Mouse (Mus musculus): ENCODE results near the gene Sac3d1. TPM values are rescaled to one million over a fixed set of nuclear protein-coding genes. Genes with fewer than 3 reads are reported as not detected.
A peak's percentile ranks its signal among the peaks of the same experiment; 100 is the strongest.

The Sac3d1 gene
- polyA plus RNA-seq, 1 experiment from 2014 or later, result 28.1 TPM

GRCm38 (mm10) chr19:6085417-6085879, 33.0 kb downstream of the Sac3d1 start:
- peak; percentile 54 for ATAC-seq (replicated peaks; ENCODE audit: insufficient number of reproducible peaks, insufficient read depth, low FRiP score, low read depth)
- WGBS, result under 1% methylated on average over 17 of the region's 17 CpGs
- peak overlapping the region; percentile 72 for H3K9ac ChIP-seq

GRCm38 (mm10) chr19:6084478-6085248, 33.8 kb downstream of the Sac3d1 start, which contains the start of the genes Zfpl1 and Cdca5:
Gene Zfpl1, minus strand, starts transcription at chr19:6084956.
Gene Cdca5, plus strand, starts transcription at chr19:6084983.
- WGBS, result under 1% methylated on average over 58 of the region's 58 CpGs

More at GRCm38 (mm10) chr19:6085417-6085879, 33.0 kb downstream of the Sac3d1 start:
- H3K36me3 ChIP-seq, result peaks cover 43% of the 10 kb centered on the region
- no peaks in the 10 kb centered on the region for H3K9me3 ChIP-seq (replicated peaks)
- peak overlapping the region; percentile 87 for H3K4me3 ChIP-seq
- peak overlapping the region; percentile 66 for H3K27ac ChIP-seq
- no peaks in the 10 kb centered on the region for H3K27me3 ChIP-seq
- peak overlapping the region; percentile 94 for H3K4me2 ChIP-seq
- peaks cover 23% of the 10 kb centered on the region for H3K4me1 ChIP-seq (replicated peaks)

GRCm38 (mm10) chr19:6082156-6082555, 36.3 kb downstream of the Sac3d1 start, which contains the start of gene Gm28374:
Gene Gm28374, minus strand, starts transcription at chr19:6082256.
- WGBS, result 86% methylated on average over 9 of the region's 9 CpGs
- Histone ChIP-seq H3K9ac (no peak within 1 kb of the TSS), H3K9me3 (replicated peaks) (no peaks in the 10 kb centered on the region), H3K4me2 (no peak within 1 kb of the TSS), H3K4me3 (no peak within 1 kb of the TSS), H3K27me3 (no peaks in the 10 kb centered on the region), H3K4me1 (replicated peaks) (peaks cover 27% of the 10 kb centered on the region), H3K36me3 (peaks cover 34% of the 10 kb centered on the region), H3K27ac (no peak within 1 kb of the TSS)
- no peak for ATAC-seq (replicated peaks; ENCODE audit: insufficient number of reproducible peaks, insufficient read depth, low FRiP score, low read depth)

More at GRCm38 (mm10) chr19:6084478-6085248, 33.8 kb downstream of the Sac3d1 start, which contains the start of the genes Zfpl1 and Cdca5:
- ATAC-seq (replicated peaks; ENCODE audit: insufficient number of reproducible peaks, insufficient read depth, low FRiP score, low read depth), result peak; percentile 88
- H3K9me3 ChIP-seq (replicated peaks), result no peaks in the 10 kb centered on the region
- peak within 1 kb of the TSS; percentile 66 for H3K27ac ChIP-seq
- H3K9ac ChIP-seq, result peak within 1 kb of the TSS; percentile 72
- peak within 1 kb of the TSS; percentile 87 for H3K4me3 ChIP-seq
- H3K4me1 ChIP-seq (replicated peaks), result peaks cover 23% of the 10 kb centered on the region
- H3K36me3 ChIP-seq, result peaks cover 41% of the 10 kb centered on the region
- H3K27me3 ChIP-seq, result no peaks in the 10 kb centered on the region
- H3K4me2 ChIP-seq, result peak within 1 kb of the TSS; percentile 94

GRCm38 (mm10) chr19:6079983-6080480, 38.4 kb downstream of the Sac3d1 start, which contains the start of gene Tmem262:
Gene Tmem262, plus strand, starts transcription at chr19:6080033.
- Histone ChIP-seq H3K9ac (no peak within 1 kb of the TSS), H3K27ac (no peak within 1 kb of the TSS), H3K27me3 (no peaks in the 10 kb centered on the region), H3K4me1 (replicated peaks) (peaks cover 26% of the 10 kb centered on the region), H3K4me2 (no peak within 1 kb of the TSS), H3K4me3 (no peak within 1 kb of the TSS), H3K36me3 (peaks cover 32% of the 10 kb centered on the region), H3K9me3 (replicated peaks) (no peaks in the 10 kb centered on the region)
- ATAC-seq (replicated peaks; ENCODE audit: insufficient number of reproducible peaks, insufficient read depth, low FRiP score, low read depth), result no peak
- 89% methylated on average over 12 of the region's 12 CpGs for whole genome bisulfite sequencing

GRCm38 (mm10) chr19:6076564-6077393, 41.7 kb downstream of the Sac3d1 start, which contains the start of gene Vps51:
Gene Vps51, minus strand, starts transcription at chr19:6077231.
- ATAC-seq (replicated peaks; ENCODE audit: insufficient number of reproducible peaks, insufficient read depth, low FRiP score, low read depth), result peak; percentile 77

GRCm38 (mm10) chr19:6073889-6074288, 44.6 kb downstream of the Sac3d1 start:
- no peak for ATAC-seq (replicated peaks; ENCODE audit: insufficient number of reproducible peaks, insufficient read depth, low FRiP score, low read depth)
- Histone ChIP-seq H3K36me3 (peaks cover 40% of the 10 kb centered on the region; the same call in 1 of the 2 replicates), H3K27me3 (no peaks in the 10 kb centered on the region), H3K4me3 (no peak overlapping the region), H3K4me1 (replicated peaks) (peaks cover 16% of the 10 kb centered on the region), H3K4me2 (no peak overlapping the region), H3K9ac (no peak overlapping the region), H3K9me3 (replicated peaks) (no peaks in the 10 kb centered on the region), H3K27ac (no peak overlapping the region)
- WGBS, result 85% methylated on average over 5 of the region's 5 CpGs

More at GRCm38 (mm10) chr19:6076564-6077393, 41.7 kb downstream of the Sac3d1 start, which contains the start of gene Vps51:
- peaks cover 37% of the 10 kb centered on the region for H3K36me3 ChIP-seq
- peak within 1 kb of the TSS; percentile 90 for H3K4me3 ChIP-seq
- peak within 1 kb of the TSS; percentile 85 for H3K9ac ChIP-seq
- peaks cover 16% of the 10 kb centered on the region for H3K4me1 ChIP-seq (replicated peaks)
- H3K9me3 ChIP-seq (replicated peaks), result no peaks in the 10 kb centered on the region
- peak within 1 kb of the TSS; percentile 88 for H3K27ac ChIP-seq
- peak within 1 kb of the TSS; percentile 85 for H3K4me2 ChIP-seq
- 1% methylated on average over 33 of the region's 33 CpGs for WGBS
- no peaks in the 10 kb centered on the region for H3K27me3 ChIP-seq

- no peak for ATAC-seq (replicated peaks; ENCODE audit: insufficient number of reproducible peaks, insufficient read depth, low FRiP score, low read depth)
- H3K4me1 ChIP-seq (replicated peaks), result peaks cover 28% of the 10 kb centered on the region
- no peaks in the 10 kb centered on the region for H3K9me3 ChIP-seq (replicated peaks)
- no peak overlapping the region for H3K9ac ChIP-seq
- no peaks in the 10 kb centered on the region for H3K27me3 ChIP-seq
- H3K4me2 ChIP-seq, result no peak overlapping the region
- WGBS, result 91% methylated on average over 19 of the region's 19 CpGs
- peaks cover 44% of the 10 kb centered on the region; the same call in 1 of the 2 replicates for H3K36me3 ChIP-seq
- no peak overlapping the region for H3K4me3 ChIP-seq
- H3K27ac ChIP-seq, result no peak overlapping the region
Measured at GRCm38 (mm10) chr19:6071261-6071660, 47.2 kb downstream of the Sac3d1 start.

DNA sequence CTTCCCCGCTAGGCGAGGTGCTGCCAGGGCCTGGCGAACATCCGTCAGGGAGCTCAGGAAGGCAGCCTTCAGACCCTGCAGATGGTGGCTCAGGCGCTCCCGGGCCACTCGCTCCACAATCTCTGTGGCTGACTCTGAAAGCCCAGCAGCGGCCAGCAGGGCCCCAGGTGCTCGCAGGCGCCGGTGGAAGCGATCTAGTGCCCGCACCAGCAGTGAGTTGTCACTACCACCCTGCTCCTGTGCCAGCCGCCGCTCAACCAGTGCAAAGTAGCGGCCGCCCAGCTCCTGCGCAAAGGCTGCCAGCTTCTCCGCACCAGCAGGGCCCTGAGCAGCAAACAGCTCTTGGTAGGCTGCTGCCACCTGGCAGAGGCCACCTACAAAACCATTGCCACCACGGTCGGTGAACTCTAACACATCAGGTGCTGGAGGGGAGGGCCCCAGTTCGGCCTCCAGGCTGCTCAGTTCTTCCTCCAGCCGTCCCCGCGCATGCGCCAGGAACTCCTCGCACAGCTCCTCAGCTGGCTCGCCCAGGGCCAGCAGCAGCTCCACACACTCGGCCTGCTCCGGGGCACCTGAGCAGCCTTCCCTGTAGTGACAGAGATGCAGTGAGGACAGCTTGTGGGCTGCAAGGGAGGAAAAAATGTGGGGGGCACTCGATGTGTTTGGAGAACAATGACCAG, 47.7 kb downstream of the Sac3d1 start:
- no peak overlapping the region for H3K4me2 ChIP-seq
- H3K27me3 ChIP-seq, result no peaks in the 10 kb centered on the region
- H3K27ac ChIP-seq, result no peak overlapping the region
- H3K9me3 ChIP-seq (replicated peaks), result no peaks in the 10 kb centered on the region
- H3K4me3 ChIP-seq, result no peak overlapping the region
- peaks cover 44% of the 10 kb centered on the region; the same call in 1 of the 2 replicates for H3K36me3 ChIP-seq
- ATAC-seq (replicated peaks; ENCODE audit: insufficient number of reproducible peaks, insufficient read depth, low FRiP score, low read depth), result no peak
- peaks cover 24% of the 10 kb centered on the region for H3K4me1 ChIP-seq (replicated peaks)
- 85% methylated on average over 31 of the region's 31 CpGs for WGBS
- no peak overlapping the region for H3K9ac ChIP-seq

GRCm38 (mm10) chr19:6069851-6070250, 48.6 kb downstream of the Sac3d1 start:
- no peak overlapping the region for H3K4me3 ChIP-seq
- no peaks in the 10 kb centered on the region for H3K27me3 ChIP-seq
- no peak overlapping the region for H3K9ac ChIP-seq
- no peak overlapping the region for H3K27ac ChIP-seq
- H3K4me1 ChIP-seq (replicated peaks), result peaks cover 20% of the 10 kb centered on the region
- no peak overlapping the region for H3K4me2 ChIP-seq
- WGBS, result 88% methylated on average over 10 of the region's 10 CpGs
- no peak for ATAC-seq (replicated peaks; ENCODE audit: insufficient number of reproducible peaks, insufficient read depth, low FRiP score, low read depth)
- peaks cover 40% of the 10 kb centered on the region; the same call in 1 of the 2 replicates for H3K36me3 ChIP-seq
- no peaks in the 10 kb centered on the region for H3K9me3 ChIP-seq (replicated peaks)

DNA sequence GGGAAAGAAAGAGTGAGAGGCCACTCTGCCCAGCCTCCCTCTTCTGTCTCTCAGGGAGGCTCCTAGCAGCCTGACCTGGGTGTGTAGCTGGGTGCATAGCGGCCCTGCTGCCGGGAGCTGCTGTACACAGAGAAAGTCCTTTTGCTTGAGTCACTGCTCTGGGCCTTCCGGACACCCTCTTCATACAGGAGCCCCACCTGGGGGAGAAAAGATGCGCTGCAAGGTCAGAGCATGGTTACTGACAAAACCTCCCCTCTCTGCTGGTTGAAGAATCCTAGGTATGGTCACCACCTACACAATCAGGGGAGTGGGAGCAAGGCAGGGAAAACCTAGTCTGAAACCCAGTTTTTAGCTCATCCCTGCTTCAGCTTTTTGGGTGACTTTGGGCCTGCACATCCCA, 49.5 kb downstream of the Sac3d1 start:
- no peak overlapping the region for H3K4me3 ChIP-seq
- ATAC-seq (replicated peaks; ENCODE audit: insufficient number of reproducible peaks, insufficient read depth, low FRiP score, low read depth), result no peak

More for the DNA sequence above, 49.5 kb downstream of the Sac3d1 start:
- Histone ChIP-seq H3K36me3 (peaks cover 32% of the 10 kb centered on the region; the same call in 1 of the 2 replicates), H3K9me3 (replicated peaks) (no peaks in the 10 kb centered on the region), H3K27ac (no peak overlapping the region), H3K4me1 (replicated peaks) (peaks cover 20% of the 10 kb centered on the region), H3K9ac (no peak overlapping the region), H3K4me2 (no peak overlapping the region), H3K27me3 (no peaks in the 10 kb centered on the region)
- WGBS, result 66% methylated on average over 4 of the region's 4 CpGs
